Mouse (Mus musculus) right cerebral cortex, postnatal 14 days (tissue): ENCODE data around the gene Trim9.

Experiments
- DNase-seq: peaks from one replicate; pipeline ENCODE4 v3.0.0; 2022

Gene Trim9

DNA sequence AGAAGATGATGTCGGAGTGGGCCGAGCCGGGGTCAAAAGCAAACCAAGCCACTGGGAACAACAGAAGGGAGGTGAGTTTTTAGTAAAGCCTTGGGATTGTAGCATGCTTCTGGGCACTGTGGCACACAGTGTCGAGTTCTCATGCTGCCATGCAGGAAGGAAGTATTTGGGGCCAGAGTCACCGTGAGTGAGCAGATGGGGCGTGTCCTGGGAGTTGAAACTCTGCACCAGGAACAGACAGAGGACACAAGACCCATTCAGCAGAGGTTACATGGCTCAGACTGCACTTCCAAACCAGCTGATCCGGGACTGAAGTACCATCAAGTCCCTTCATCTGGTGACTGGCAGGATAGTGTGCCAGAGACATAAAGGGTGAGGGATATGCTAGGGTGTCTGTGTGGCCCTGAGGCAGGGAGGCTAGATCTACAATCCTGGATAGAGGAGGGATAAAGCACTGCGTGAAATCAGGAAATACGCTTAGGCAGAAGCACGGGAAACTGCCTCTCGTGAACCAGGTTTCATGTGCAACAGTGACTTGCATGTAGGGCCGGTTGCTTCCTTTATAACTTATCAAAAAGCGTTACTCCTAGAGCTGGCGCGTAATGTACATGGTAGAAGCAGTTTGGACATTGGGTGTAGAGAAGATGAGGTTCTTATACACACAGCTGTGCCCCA lies 96.1 kb downstream of the Trim9 start:
- no peak for DNase-seq

DNA sequence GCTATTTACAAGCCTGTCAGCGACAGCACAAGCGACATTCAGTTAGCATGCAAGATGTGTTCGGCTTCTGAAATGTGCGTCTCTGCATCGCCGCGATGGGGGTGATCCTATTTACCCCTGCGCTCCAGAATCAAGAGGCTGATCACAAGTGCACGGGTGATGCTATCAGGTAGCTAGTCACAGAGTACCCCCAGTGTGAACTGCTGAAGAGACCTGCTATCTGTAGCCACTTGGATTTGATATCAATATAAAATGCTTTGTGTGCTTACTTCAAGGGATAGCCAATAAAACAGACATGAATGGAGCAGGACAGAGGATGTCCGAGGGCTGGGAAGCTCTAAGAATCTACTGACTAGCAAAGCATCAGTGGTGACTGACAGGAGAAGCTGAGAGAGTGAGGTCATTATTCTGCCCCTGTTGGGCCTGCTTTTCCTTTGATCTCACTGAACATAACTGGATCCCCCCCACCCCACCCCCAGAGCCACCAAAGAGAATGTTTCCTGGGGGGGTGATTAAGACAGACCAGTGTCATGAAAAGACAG lies 97.7 kb downstream of the Trim9 start:
- no peak for DNase-seq

DNA sequence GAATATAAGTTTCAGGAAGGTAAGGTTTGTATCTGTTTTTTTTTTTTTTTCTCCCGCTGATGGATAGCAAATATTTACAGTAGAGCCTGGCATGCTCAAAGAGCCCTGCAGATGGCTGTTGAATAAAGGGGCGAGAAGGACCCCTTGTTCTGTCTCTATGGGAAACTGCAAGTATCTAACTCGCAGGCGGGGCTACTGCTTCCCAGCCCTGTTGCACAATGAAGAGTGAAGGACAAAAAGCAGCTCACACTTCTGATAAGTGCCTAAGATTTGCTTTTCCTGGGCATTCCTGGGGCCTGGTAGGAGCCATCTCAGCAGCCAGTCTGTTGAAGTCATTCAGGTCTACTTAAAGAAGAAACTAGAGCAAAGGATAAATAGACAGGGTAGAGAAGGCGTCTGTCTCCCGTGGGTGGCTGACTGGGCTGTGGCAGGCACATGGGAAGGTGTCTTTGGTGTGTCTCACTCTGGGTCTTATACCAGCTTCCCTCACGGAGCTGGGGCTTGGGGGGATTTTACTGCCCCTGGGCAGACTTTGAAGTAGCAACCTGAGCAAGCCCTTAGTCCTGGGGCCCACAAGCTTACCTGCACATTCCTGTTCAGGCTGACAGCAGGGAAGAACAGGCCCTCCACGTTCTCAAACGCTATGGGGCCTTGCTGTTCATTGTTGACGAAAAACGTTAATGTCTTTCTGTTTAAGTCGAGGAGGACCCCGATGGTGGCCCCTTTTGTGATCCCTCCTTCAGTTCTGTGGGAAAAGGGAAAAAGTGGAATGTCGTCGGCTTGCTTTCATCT lies 99.5 kb downstream of the Trim9 start:
- DNase-seq = no peak

DNA sequence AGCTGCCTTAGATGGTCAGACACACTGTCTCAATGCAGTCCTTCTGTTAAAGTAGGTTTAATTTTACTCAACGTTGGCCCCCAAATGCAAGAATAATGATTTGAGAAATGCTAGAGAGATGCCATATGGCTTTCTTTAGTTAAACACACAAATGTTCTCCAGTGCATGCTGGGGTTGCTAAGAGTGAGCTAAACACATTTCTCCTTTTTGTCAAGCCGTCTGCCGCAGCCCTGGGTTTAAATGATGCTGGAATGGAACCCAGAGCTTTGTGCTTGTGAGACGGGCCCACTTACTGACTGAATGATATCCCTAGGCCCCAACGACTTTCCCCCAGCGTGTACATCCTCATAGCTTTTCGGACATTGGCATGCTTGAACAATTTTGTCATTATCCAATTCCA lies 104.9 kb downstream of the Trim9 start:
- no peak for DNase-seq

DNA sequence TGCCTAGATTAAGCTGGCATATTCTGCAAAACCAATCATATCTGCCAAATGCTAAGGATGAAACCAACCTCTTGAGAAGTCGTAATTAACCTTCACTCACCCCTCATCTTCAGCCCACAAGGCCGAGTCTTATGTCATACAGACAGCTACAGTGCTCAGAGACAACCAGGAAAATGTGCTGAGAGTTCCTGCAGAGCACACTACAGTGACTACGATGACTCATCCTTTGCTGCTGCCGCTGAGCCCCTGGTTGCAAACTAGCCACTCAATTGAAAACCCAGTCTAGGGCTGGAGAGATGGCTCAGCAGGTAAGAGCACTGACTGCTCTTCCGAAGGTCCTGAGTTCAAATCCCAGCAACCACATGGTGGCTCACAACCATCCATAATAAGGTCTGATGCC lies 107.7 kb downstream of the Trim9 start:
- no peak for DNase-seq

DNA sequence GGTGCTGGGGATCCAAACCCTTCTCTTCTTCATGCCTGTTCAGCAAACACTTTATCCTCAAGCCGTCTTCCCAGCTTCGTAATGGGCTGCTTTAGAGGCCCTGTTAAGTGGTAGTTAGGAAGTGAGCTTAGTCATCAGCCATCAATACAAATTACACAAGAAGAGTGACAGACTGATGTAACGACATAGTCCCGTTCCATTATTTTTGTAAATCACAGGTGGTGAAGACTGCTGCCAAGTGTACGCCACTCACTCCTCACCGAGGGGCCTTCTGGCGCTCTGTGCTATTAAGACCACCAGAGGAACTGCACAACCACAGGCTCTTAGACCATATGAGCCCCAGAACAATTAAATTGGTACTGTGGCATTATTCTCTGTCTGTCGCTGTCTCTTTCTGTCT lies 108.8 kb downstream of the Trim9 start:
- no peak for DNase-seq

DNA sequence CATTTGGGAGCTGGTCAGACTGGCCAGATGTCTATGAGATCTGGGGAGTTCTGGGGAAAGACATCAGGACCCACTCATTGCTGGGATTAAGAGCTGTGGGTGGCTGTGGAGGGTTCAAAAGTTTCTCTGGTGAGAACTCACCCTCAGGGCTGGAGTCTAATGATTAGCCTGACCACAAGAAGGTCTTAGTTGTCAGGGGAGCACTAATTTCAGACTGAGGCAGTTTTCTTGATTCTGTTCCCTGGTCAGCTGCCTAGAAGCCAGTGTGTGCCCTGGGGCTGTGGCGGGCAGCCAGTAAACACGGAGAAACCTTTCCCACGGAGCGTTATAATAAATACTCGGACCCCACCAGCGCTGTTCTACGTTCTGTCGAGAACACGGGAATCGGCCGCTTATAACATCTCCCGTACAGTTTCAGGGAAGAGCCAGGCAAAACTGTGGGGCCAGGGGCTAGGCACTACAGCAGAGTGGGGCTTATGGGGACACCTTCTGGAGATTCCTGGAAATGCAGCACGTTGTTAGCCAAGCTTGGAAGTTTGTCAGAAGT lies 112.4 kb downstream of the Trim9 start:
- DNase-seq = peak; percentile 79

DNA sequence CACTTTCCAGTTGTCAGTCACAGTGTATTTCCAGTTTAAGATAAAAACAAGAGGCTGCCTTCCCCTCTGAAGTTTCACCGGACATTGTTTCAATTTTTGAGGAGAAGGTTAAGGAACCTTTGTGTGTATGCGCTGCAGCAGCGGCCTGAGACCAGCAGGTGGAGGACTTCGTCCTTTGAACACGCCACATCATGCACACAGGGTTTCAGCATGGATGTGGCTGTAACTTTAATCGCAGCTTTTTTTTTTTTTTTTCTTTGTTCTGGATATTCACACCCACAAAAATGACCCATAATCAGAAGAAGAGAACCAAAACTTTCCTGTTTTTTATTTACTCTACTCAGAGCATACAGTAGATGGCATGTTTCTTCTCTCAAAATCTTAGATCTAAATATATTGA lies 113.0 kb downstream of the Trim9 start:
- DNase-seq = no peak

DNA sequence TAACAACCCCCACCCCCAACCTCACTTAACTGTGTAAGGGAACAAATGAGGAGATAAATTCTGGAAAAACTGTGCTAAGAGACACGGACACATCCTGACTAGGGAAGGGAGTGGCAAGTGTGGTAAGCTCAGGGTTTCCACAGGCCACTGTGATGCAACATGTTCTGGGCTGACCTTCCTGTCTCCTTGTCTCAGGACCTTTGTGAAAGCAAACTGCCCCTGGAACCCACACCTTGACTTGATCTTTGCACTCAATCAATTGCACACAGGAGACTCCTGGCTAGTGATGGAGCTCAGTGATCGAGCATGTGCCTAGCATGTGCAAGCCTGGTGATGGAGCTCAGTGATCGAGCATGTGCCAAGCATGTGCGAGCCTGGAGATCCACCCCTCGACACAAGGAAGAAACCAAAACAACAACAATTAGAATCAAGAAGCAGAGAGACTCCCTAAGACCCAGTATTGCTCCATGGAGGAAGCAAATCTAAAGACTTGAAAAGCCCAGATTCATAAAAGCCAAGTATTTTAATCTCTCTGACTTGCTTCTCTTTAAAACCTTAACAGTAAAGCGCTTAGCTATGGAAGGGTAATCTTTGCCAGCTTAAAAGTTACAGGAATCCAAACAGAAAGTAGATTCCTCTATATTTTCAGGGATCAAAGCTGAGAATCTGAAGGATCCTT lies 113.6 kb downstream of the Trim9 start:
- DNase-seq = no peak

DNA sequence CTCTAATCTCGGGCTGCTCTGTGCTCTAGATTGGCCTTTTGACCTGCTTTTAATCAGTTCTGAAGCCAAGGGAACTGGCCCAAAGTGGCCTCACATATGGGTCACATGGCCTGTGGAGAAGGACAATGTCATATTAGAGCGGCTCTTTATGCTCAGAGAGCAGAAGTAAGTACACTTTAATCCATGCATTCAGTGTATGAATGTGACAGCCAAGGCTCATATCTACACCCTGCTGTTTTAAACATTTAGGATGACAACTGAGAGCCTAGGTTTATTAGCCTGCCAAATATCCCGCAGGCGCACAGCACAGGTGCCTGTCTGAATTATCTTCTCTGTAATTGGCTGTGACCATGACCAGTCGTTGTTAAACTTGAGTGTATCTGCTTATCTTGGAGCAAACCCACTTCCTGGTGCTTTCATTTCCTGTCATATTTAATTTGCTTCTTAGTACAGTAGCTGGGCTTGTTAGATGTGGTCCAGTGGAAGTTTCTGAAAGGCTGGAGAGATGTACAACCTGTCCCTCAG lies 115.3 kb downstream of the Trim9 start:
- no peak for DNase-seq

DNA sequence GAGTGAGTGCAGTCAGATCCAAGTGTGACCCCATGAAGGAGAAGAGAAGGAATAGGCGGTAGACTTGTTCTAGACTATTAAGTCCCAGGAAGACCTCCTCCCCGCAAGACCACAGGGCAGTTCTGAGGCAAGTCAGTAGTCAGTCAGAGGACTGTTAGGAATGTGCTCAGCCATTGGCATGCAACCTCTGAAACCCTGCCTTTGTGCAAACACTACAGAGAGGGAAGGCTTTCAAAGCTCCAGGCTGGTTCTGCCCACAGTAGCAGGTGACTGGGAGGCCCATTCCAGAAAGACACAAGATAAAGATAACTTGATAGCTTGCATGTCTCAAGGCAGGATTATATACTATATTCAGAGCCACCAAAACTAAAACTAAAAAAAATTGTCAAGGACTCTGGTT lies 116.1 kb downstream of the Trim9 start, which contains the start of gene Pygl:
Pygl (minus strand) TSS at position 195 of the 400 bp plus-strand sequence.
- no peak for DNase-seq

DNA sequence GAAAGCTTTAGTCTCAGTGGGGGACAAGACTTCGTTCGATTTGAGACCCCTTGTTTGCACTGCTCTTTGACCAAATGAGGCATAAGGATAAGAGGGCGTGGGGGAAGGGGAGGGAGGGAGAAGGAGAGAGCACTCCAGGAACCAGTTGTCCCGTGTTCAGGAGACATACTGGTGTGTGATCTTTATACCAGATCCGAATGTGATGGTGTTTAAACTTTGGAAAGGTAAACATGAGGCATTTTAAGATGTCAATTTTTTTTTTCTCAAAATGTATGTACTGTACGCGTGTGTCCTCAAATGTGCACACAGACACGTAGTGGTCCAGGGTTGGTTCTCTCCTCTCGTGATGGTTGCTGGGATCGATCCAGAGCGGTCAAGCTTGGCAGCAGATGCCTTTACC lies 119.3 kb downstream of the Trim9 start:
- DNase-seq = no peak

DNA sequence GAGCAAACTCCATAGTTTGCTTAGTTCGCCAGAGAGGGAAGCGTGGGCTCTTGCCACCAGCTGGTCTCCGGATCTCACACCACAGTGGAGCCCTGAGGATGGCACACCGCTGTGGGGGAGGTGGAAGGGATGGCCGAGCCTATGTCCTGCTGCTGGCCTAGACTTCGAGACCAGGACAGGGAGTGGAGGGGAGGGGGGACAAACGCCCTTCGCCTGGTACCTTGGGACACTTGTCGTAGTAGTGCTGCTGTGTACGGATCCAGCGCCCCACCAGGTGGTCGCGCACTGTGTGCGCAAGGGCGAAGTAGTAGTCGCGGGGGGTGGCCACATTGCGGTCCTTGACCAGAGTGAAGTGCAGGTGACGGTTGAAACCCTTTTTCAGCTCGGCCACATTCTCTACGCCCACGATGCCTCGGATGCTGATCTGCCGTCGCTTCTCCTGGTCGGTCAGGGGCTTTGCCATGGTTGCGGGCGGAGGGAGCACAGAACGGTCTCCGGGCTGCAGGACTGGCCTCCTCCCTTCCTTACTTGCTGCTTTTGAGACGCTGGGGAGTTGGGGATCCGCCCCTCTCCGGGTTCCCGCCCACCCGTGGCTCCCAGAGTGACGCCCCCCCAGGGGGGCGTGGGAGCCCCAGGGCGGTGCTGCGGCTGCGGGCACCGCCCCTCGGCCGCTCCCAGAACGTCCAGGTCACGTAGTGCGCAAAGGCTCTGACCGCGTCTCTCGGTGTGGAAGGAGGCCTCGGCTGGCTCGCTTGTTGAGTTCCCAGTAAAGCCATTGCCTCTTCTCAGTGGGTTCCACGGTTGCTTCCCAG lies 120.1 kb downstream of the Trim9 start:
- no peak for DNase-seq

DNA sequence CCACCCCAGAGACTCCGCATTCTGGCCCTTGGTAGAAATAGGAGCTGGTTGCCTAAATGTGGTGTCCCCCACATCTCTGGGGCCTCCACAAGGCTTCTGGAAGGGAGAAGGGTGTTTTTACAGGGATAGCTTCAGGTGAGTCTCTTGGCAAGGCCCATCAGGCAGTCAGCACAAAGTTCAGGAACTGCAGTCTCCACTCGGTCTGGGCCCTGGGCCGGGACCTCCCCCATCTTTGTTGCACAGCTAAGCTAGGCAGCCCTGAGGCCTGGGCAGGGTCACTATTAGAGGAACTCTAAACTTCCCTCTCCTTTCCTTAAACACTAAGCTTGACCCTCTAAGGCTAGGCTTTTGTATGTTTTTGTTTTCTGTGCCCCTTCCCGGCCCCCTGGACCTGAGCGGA lies 120.8 kb downstream of the Trim9 start:
- no peak for DNase-seq

DNA sequence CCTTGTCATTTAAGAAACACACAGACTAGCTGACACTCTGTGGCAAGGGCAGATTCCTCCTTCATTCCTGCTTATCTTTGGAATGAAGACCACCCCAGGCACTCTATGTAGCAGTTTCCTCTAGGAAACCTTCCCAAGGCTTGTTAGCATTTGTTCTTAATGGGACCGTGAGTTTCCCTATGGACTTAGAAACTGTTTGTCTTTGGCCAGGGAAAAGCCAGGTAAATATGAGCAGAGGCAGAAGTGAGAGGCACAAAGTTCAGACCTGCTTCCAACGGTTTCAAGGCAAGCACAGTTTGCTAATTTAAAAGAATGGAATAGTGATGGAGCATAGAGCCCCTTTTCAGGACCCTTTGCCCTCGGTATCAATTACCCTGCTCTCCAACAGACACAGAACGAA lies 124.1 kb downstream of the Trim9 start:
- no peak for DNase-seq

DNA sequence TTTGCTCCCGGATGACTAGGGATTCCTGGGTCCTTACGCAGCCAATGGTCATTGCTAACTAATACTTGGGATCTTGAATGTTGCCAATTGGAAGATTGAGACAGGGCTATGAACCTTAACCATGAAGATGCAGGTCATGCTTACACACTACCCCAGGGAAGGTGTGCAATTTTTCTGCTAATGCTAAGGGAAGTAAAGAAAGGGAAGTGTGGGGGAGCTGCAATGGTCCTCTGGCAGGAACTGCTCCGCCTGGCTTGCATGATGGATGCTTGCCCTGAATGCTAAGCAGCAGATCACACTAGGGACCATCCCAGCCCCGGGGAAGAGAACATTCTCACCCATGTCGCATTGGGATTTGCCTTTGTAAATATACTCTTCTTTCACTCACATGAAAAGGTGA lies 126.0 kb downstream of the Trim9 start:
- no peak for DNase-seq

DNA sequence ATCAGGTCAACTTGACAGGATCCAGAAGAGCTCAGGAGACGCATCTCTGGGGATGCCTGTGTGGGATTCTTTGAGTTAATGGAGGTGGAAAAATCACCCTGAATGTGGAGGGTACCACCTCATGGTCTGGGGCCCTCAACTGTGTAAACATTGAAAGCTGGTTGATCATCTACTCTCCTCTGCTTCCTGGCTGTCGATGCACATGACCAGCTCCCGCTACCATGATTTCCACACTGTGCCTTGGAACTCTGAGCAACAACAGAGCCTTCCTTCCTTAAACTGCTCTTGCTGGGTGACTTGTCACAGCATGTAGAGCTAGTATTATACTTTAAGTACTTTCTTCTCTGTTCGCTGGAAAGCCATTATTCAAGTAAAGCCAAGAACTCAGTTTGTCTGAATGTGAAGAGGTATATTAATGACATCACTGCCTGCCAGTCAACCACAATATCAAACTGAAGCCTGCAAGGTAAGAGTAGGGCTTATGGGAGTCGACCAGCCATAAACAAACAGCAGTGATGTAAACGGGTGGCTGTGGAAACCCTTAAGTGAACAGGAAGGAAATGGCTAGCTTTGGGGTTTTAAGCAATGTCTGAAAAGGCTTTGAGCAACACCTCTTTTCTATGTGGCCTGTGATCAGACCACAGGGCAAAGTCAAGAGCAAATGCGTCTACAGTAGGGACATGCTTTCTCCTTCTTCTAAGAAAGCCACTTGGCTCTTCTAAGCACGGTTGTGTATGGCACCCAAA lies 128.4 kb downstream of the Trim9 start:
- DNase-seq = no peak

DNA sequence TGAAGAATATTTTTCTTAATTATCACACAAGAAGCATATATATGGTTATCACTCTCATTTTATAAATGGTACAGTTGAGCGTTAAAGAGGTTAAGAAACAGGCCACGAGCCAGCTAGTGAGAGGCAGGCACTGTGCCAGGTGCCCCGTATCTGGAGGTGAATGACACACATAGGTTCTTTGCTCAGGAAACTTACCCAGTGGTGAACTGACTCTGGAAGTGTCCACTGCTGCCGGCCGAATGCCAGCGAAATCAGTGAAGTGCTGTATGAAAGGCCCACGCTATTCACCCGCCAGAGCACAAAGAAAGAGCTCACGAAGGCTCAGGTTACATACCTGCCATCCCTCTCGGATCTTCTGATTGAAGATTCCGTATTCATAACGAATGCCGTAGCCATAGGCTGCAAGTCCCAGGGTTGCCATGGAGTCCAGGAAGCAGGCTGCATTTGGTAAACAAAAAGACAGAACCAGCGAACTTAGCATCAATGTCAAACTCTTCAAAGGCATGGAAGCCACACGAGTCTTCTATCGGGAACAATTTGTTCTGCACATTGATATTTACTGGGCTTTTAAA lies 131.1 kb downstream of the Trim9 start:
- DNase-seq = no peak

DNA sequence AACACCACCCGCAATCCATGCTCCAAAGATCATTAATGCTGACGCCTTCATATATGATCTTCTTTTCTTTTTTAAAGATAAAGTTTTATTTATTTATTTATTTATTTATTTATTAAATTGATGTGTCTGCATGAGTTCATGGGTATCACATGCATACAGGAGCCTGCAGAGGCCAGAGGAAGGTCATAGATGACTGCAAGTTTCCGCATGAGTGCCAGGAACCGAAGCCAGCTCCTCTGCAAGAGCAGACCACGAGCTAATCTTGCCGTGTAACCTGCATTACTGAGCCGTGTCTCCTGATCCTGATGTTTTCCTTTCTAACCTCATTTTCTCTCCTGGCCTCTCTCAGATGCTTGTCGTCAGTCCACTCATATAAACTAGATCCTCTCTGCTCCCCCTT lies 133.1 kb downstream of the Trim9 start:
- no peak for DNase-seq

DNA sequence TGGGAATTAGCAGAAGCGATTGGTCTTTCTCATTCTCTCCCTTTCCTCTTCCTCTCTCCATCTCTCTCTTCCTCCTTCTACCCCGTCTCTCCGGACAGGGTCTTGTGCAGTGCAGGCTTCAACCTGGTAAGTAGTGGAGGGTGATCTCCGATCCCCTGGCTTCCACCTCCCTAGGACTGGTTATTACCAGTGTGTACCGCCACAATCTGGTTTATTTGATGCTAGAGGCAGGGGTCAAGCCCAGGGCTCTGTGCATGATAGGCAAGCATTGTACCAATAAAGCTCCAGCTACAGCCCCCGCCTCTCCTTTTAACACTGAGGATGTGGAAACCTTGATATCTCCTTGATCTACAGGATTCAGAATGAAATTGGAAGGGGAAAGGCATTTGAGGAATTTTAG lies 133.8 kb downstream of the Trim9 start:
- DNase-seq = no peak

DNA sequence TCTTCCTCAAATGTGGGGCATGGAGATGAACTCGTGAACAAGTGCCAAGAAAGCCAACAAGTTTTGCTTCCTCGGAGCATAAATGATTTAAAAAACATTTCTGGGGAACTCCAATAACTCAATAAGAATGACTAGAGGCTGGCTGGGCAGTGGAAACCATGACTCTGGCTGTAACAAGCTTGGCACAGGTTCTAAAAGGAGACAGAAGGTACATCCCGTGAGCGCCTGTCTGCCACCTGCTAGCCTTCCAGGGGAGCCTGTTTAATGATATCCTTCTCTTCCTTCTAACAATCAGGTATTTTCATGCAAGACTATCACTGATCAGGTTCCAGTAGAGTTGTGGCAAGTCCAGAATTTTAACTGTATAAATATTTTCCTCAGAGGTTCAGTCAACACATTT lies 134.9 kb downstream of the Trim9 start:
- no peak for DNase-seq
